Mouse (Mus musculus): Measurements from ENCODE around the gene Ctnnbl1. TPM values are rescaled to one million over a fixed set of nuclear protein-coding genes. Genes with fewer than 3 reads are reported as not detected.
A peak's percentile ranks its signal among the peaks of the same experiment; 100 is the strongest.

Gene Ctnnbl1
- polyA plus RNA-seq, 1 experiment from 2014 or later = 53.0 TPM

- Histone ChIP-seq H3K27ac (ENCODE audit: low read depth, low read length) (no peak overlapping the region; the same call in 1 of the 2 replicates), H3K36me3 (ENCODE audit: control insufficient read depth, insufficient read depth, low read length) (no peaks in the 10 kb centered on the region), H3K9ac (ENCODE audit: low read depth, low read length) (no peak overlapping the region), H3K4me3 (ENCODE audit: low read length) (no peak overlapping the region), H3K4me2 (ENCODE audit: low read length) (no peak overlapping the region), H3K4me1 (ENCODE audit: control insufficient read depth, insufficient read depth, low read depth, low read length) (peaks cover 20% of the 10 kb centered on the region), H3K9me3 (ENCODE audit: control insufficient read depth, low read length) (no peaks in the 10 kb centered on the region), H3K27me3 (replicated peaks; ENCODE audit: control insufficient read depth, insufficient read depth, low read length) (no peaks in the 10 kb centered on the region)
- WGBS = 34% methylated on average over 8 of the region's 8 CpGs
- no peak for ATAC-seq
Measured at GRCm38 (mm10) chr2:157705777-157706158, 31.4 kb upstream of the Ctnnbl1 start.

- 61% methylated on average over 11 of the region's 11 CpGs for WGBS
- H3K4me3 ChIP-seq (ENCODE audit: low read length) = no peak overlapping the region
- no peak overlapping the region for H3K9ac ChIP-seq (ENCODE audit: low read depth, low read length)
- H3K4me2 ChIP-seq (ENCODE audit: low read length) = no peak overlapping the region
- no peaks in the 10 kb centered on the region for H3K27me3 ChIP-seq (replicated peaks; ENCODE audit: control insufficient read depth, insufficient read depth, low read length)
- no peaks in the 10 kb centered on the region for H3K36me3 ChIP-seq (ENCODE audit: control insufficient read depth, insufficient read depth, low read length)
- H3K9me3 ChIP-seq (ENCODE audit: control insufficient read depth, low read length) = no peaks in the 10 kb centered on the region
- no peak overlapping the region for H3K27ac ChIP-seq (ENCODE audit: low read depth, low read length)
- ATAC-seq = peak; percentile 41; the same call in 1 of the 2 replicates
- peaks cover 20% of the 10 kb centered on the region for H3K4me1 ChIP-seq (ENCODE audit: control insufficient read depth, insufficient read depth, low read depth, low read length)
Measured at GRCm38 (mm10) chr2:157707191-157707923, 29.8 kb upstream of the Ctnnbl1 start.

- no peak overlapping the region for H3K9ac ChIP-seq (ENCODE audit: low read depth, low read length)
- H3K4me2 ChIP-seq (ENCODE audit: low read length) = no peak overlapping the region
- H3K27me3 ChIP-seq (replicated peaks; ENCODE audit: control insufficient read depth, insufficient read depth, low read length) = no peaks in the 10 kb centered on the region
- no peak overlapping the region for H3K4me3 ChIP-seq (ENCODE audit: low read length)
- WGBS = 77% methylated on average over 6 of the region's 6 CpGs
- no peak overlapping the region for H3K27ac ChIP-seq (ENCODE audit: low read depth, low read length)
- no peaks in the 10 kb centered on the region for H3K36me3 ChIP-seq (ENCODE audit: control insufficient read depth, insufficient read depth, low read length)
- ATAC-seq = no peak
- peaks cover 16% of the 10 kb centered on the region for H3K4me1 ChIP-seq (ENCODE audit: control insufficient read depth, insufficient read depth, low read depth, low read length)
- H3K9me3 ChIP-seq (ENCODE audit: control insufficient read depth, low read length) = no peaks in the 10 kb centered on the region
Measured at GRCm38 (mm10) chr2:157712677-157713076, 24.5 kb upstream of the Ctnnbl1 start.

GRCm38 (mm10) chr2:157715586-157716191 is 21.5 kb upstream of the Ctnnbl1 start:
- peak; percentile 84 for ATAC-seq
- H3K9ac ChIP-seq (ENCODE audit: low read depth, low read length) = 0 out of 2 replicates have a peak overlapping the region, but pooled peaks have one; percentile 1
- no peaks in the 10 kb centered on the region for H3K36me3 ChIP-seq (ENCODE audit: control insufficient read depth, insufficient read depth, low read length)
- H3K27ac ChIP-seq (ENCODE audit: low read depth, low read length) = no peak overlapping the region
- 22% methylated on average over 12 of the region's 12 CpGs for WGBS
- peaks cover 16% of the 10 kb centered on the region for H3K4me1 ChIP-seq (ENCODE audit: control insufficient read depth, insufficient read depth, low read depth, low read length)
- H3K9me3 ChIP-seq (ENCODE audit: control insufficient read depth, low read length) = no peaks in the 10 kb centered on the region
- H3K4me2 ChIP-seq (ENCODE audit: low read length) = no peak overlapping the region
- no peaks in the 10 kb centered on the region for H3K27me3 ChIP-seq (replicated peaks; ENCODE audit: control insufficient read depth, insufficient read depth, low read length)
- H3K4me3 ChIP-seq (ENCODE audit: low read length) = no peak overlapping the region

- Histone ChIP-seq H3K4me1 (ENCODE audit: control insufficient read depth, insufficient read depth, low read depth, low read length) (peaks cover 16% of the 10 kb centered on the region), H3K4me3 (ENCODE audit: low read length) (no peak overlapping the region), H3K9me3 (ENCODE audit: control insufficient read depth, low read length) (no peaks in the 10 kb centered on the region), H3K4me2 (ENCODE audit: low read length) (no peak overlapping the region), H3K27ac (ENCODE audit: low read depth, low read length) (no peak overlapping the region), H3K9ac (ENCODE audit: low read depth, low read length) (no peak overlapping the region), H3K36me3 (ENCODE audit: control insufficient read depth, insufficient read depth, low read length) (no peaks in the 10 kb centered on the region), H3K27me3 (replicated peaks; ENCODE audit: control insufficient read depth, insufficient read depth, low read length) (no peaks in the 10 kb centered on the region)
- no peak for ATAC-seq
- 56% methylated on average over 4 of the region's 4 CpGs for WGBS
Measured at GRCm38 (mm10) chr2:157718441-157718840, 18.8 kb upstream of the Ctnnbl1 start.

GRCm38 (mm10) chr2:157723883-157724573 is 13.2 kb upstream of the Ctnnbl1 start:
- Histone ChIP-seq H3K9me3 (ENCODE audit: control insufficient read depth, low read length) (no peaks in the 10 kb centered on the region), H3K4me1 (ENCODE audit: control insufficient read depth, insufficient read depth, low read depth, low read length) (peaks cover 10% of the 10 kb centered on the region), H3K27me3 (replicated peaks; ENCODE audit: control insufficient read depth, insufficient read depth, low read length) (no peaks in the 10 kb centered on the region), H3K4me3 (ENCODE audit: low read length) (no peak overlapping the region), H3K4me2 (ENCODE audit: low read length) (no peak overlapping the region), H3K36me3 (ENCODE audit: control insufficient read depth, insufficient read depth, low read length) (no peaks in the 10 kb centered on the region), H3K9ac (ENCODE audit: low read depth, low read length) (0 out of 2 replicates have a peak overlapping the region, but pooled peaks have one; percentile 26), H3K27ac (ENCODE audit: low read depth, low read length) (peak overlapping the region; percentile 7)
- WGBS = 19% methylated on average over 8 of the region's 8 CpGs
- peak; percentile 82 for ATAC-seq

GRCm38 (mm10) chr2:157724574-157724914 is 12.7 kb upstream of the Ctnnbl1 start:
- WGBS = 37% methylated on average over 5 of the region's 5 CpGs
- Histone ChIP-seq H3K4me2 (ENCODE audit: low read length) (no peak overlapping the region), H3K27ac (ENCODE audit: low read depth, low read length) (peak overlapping the region; percentile 7), H3K27me3 (replicated peaks; ENCODE audit: control insufficient read depth, insufficient read depth, low read length) (no peaks in the 10 kb centered on the region), H3K4me3 (ENCODE audit: low read length) (no peak overlapping the region), H3K4me1 (ENCODE audit: control insufficient read depth, insufficient read depth, low read depth, low read length) (peaks cover 10% of the 10 kb centered on the region), H3K9me3 (ENCODE audit: control insufficient read depth, low read length) (no peaks in the 10 kb centered on the region), H3K9ac (ENCODE audit: low read depth, low read length) (no peak overlapping the region), H3K36me3 (ENCODE audit: control insufficient read depth, insufficient read depth, low read length) (no peaks in the 10 kb centered on the region)
- ATAC-seq = peak; percentile 67; the same call in 1 of the 2 replicates

- H3K4me2 ChIP-seq (ENCODE audit: low read length) = no peak overlapping the region
- no peak overlapping the region for H3K27ac ChIP-seq (ENCODE audit: low read depth, low read length)
- no peaks in the 10 kb centered on the region for H3K27me3 ChIP-seq (replicated peaks; ENCODE audit: control insufficient read depth, insufficient read depth, low read length)
- no peak for ATAC-seq
- WGBS = 81% methylated on average over 7 of the region's 7 CpGs
- no peaks in the 10 kb centered on the region for H3K9me3 ChIP-seq (ENCODE audit: control insufficient read depth, low read length)
- no peak overlapping the region for H3K4me3 ChIP-seq (ENCODE audit: low read length)
- H3K36me3 ChIP-seq (ENCODE audit: control insufficient read depth, insufficient read depth, low read length) = no peaks in the 10 kb centered on the region
- H3K9ac ChIP-seq (ENCODE audit: low read depth, low read length) = no peak overlapping the region
- H3K4me1 ChIP-seq (ENCODE audit: control insufficient read depth, insufficient read depth, low read depth, low read length) = no peaks in the 10 kb centered on the region
Measured at GRCm38 (mm10) chr2:157744619-157745018, 7.4 kb downstream of the Ctnnbl1 start.

GRCm38 (mm10) chr2:157745735-157746134 is 8.5 kb downstream of the Ctnnbl1 start:
- ATAC-seq = no peak
- no peaks in the 10 kb centered on the region for H3K27me3 ChIP-seq (replicated peaks; ENCODE audit: control insufficient read depth, insufficient read depth, low read length)
- 94% methylated on average over 4 of the region's 4 CpGs for WGBS
- H3K9ac ChIP-seq (ENCODE audit: low read depth, low read length) = no peak overlapping the region
- no peaks in the 10 kb centered on the region for H3K36me3 ChIP-seq (ENCODE audit: control insufficient read depth, insufficient read depth, low read length)
- no peaks in the 10 kb centered on the region for H3K9me3 ChIP-seq (ENCODE audit: control insufficient read depth, low read length)
- no peak overlapping the region for H3K4me3 ChIP-seq (ENCODE audit: low read length)
- no peak overlapping the region for H3K27ac ChIP-seq (ENCODE audit: low read depth, low read length)
- peaks cover 5% of the 10 kb centered on the region for H3K4me1 ChIP-seq (ENCODE audit: control insufficient read depth, insufficient read depth, low read depth, low read length)
- H3K4me2 ChIP-seq (ENCODE audit: low read length) = no peak overlapping the region

Data from hindbrain, embryonic 16.5 days (tissue).